Mouse (Mus musculus) liver, embryonic 14.5 days (tissue): Measurements from ENCODE around the gene Apold1.

Source experiments
- CTCF ChIP-seq: IDR thresholded peaks from 2 replicates; pipeline ENCODE4 v1.5.1; 2016; ENCODE audit warnings: antibody characterized with exemption, low read depth, control low read depth
- EP300 ChIP-seq: IDR thresholded peaks from 2 replicates; pipeline ENCODE4 v1.6.1; 2016; ENCODE audit warnings: antibody characterized with exemption, low read depth

- TF ChIP-seq CTCF (peak; percentile 58), EP300 (peak; percentile 80)
Measured at GRCm38 (mm10) chr6:134984748-134985147, 3.2 kb downstream of the Apold1 start.
